Mouse (Mus musculus) kidney, adult 9 months (tissue): ENCODE results near the gene Gps2.
"Not testable (repeated sequence)": the region's sequence is repeated elsewhere in the genome, so short reads cannot be mapped to it uniquely, and the experiment has no call there.

Source experiments
- DNase-seq: peaks from one replicate; pipeline ENCODE4 v3.0.0; 2022

The Gps2 gene

GRCm38 (mm10) chr11:69917379-69917948 lies 3.8 kb downstream of the Gps2 start:
- no peak for DNase-seq

GRCm38 (mm10) chr11:69918118-69918517 lies 4.4 kb downstream of the Gps2 start:
- DNase-seq, result no peak

- DNase-seq, result no peak
Observed at GRCm38 (mm10) chr11:69919053-69919452, 5.4 kb downstream of the Gps2 start.

- peak; percentile 90 for DNase-seq
Observed at GRCm38 (mm10) chr11:69919661-69920265, 6.1 kb downstream of the Gps2 start.

- DNase-seq, result peak; percentile 69
Observed at GRCm38 (mm10) chr11:69920266-69921031, 6.8 kb downstream of the Gps2 start.

- DNase-seq, result peak; percentile 100
Observed at GRCm38 (mm10) chr11:69921114-69922011, 7.7 kb downstream of the Gps2 start, which contains the start of gene Eif5a. Gene Eif5a, minus strand, starts transcription at chr11:69921958.

- peak; percentile 42 for DNase-seq
Observed at GRCm38 (mm10) chr11:69922012-69922756, 8.5 kb downstream of the Gps2 start.

- DNase-seq, result no peak
Observed at GRCm38 (mm10) chr11:69922796-69923195, 9.1 kb downstream of the Gps2 start.

- no peak for DNase-seq
Observed at GRCm38 (mm10) chr11:69927501-69927900, 13.8 kb downstream of the Gps2 start.

- no peak for DNase-seq
Observed at GRCm38 (mm10) chr11:69929712-69930111, 16.0 kb downstream of the Gps2 start.

- not testable (repeated sequence) for DNase-seq
Observed at GRCm38 (mm10) chr11:69930176-69930575, 16.5 kb downstream of the Gps2 start.

- no peak for DNase-seq
Observed at GRCm38 (mm10) chr11:69930967-69931537, 17.4 kb downstream of the Gps2 start.

GRCm38 (mm10) chr11:69931769-69932168 lies 18.1 kb downstream of the Gps2 start:
- DNase-seq, result no peak

GRCm38 (mm10) chr11:69932254-69932653 lies 18.6 kb downstream of the Gps2 start:
- no peak for DNase-seq

- DNase-seq, result no peak
Observed at GRCm38 (mm10) chr11:69933066-69933465, 19.4 kb downstream of the Gps2 start.

- peak; percentile 90 for DNase-seq
Observed at GRCm38 (mm10) chr11:69934169-69934568, 20.5 kb downstream of the Gps2 start.

GRCm38 (mm10) chr11:69934681-69935080 lies 21.0 kb downstream of the Gps2 start:
- no peak for DNase-seq

GRCm38 (mm10) chr11:69935137-69935879 lies 21.6 kb downstream of the Gps2 start, which contains the start of gene Ybx2:
Gene Ybx2, plus strand, starts transcription at chr11:69935796.
- DNase-seq, result peak; percentile 90

GRCm38 (mm10) chr11:69936156-69936555 lies 22.5 kb downstream of the Gps2 start:
- DNase-seq, result peak; percentile 50

- DNase-seq, result peak; percentile 72
Observed at GRCm38 (mm10) chr11:69936714-69937347, 23.1 kb downstream of the Gps2 start.
